Mouse (Mus musculus) urinary bladder, adult 18-20 months (tissue): ENCODE measurements at regions not wholly inside any gene's neighbourhood (a gene's known extent, or its start where the extent isn't known, plus 50 kb on each side); places are given as distances from the start of the nearest gene placed in this dataset.

Experiments used
- DNase-seq, 2 experiments: peaks; one replicate each; pipeline ENCODE4 v3.0.0; 2022; ENCODE audit warnings: low spot score in 2 of 2, mixed read lengths in 2 of 2

DNA sequence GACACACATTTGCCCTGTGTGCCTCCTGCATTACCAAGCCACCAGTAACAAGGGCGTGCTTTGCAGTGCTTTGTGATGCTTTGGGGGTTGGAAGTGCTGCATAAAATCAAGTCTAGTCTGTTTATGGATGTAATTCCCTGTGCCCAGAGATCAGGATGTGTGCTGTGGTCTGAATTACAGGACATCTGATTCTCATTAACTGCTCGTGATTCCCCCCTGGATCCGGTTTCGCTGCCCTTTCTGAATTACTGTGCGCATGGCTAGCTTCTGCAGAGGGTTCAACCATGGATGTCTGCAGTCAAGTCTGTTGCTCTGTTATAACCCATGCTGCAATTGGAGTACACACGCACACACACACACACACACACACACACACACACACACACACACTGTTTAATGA is 52.5 kb upstream of the Magi1 start:
- no peak for DNase-seq
